Mouse (Mus musculus) right cerebral cortex, postnatal 25 days (tissue): Measurements from ENCODE around the gene Inpp5a.

ENCODE experiments used
- DNase-seq: peaks from one replicate; pipeline ENCODE4 v3.0.0; 2022

The Inpp5a gene

DNA sequence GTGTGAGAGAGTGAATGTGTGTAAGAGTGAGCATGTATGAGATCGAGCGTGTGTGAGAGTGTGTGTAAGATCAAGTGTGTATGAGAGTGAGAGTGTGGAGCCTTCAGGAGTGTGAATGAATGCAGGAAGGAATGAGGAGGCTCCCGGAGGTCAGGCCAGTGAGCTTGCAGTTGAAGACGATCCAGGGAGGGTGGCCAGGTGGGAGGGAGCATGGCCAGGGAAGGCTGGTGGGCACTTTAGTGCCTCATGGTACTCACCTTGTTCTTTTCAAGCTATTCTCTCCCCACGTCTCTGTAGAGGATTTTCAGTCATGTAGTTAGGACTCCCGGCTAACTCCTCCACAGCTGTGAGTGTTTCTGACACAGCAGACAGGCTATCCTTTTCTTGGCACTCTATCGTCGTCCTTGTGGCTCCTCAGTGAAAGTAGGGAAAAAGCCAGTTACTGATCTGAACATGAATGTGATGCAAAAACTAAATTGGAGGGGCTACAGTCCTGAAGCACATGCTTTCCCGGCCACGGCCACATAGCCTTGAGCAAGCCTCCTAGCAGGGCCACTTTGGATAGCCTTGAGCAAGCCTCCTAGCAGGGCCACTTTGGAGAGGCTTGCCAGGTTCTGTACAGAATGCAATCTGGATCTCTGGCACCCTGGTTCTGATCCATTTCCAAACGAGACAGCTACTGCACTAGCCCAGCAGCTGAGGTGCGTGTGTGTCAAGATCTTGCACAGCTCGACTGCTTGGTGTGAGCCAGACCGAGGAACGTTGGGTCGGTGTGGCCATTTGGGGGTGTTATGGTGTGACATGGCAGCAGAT lies 61.5 kb downstream of the Inpp5a start:
- no peak for DNase-seq

DNA sequence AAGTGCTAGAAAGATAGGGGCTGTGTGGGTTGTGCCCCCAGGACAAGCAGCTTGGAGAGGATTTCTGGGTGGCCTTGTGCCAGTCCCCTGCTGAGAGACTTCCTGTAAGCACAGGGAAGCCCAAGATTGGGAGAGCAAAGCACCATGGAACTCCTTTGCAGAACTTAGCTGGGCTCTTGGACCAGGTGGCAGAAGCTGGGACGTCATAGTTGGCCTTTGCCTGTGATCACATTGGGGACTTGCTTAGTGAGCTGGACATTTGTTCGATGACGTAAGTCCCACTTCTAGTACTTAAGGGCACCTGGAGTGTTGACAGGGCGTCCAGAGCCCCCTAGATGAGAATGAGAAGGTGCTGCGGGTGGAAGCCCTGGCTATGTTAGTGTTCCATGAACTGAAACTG lies 62.8 kb downstream of the Inpp5a start:
- DNase-seq: no peak

DNA sequence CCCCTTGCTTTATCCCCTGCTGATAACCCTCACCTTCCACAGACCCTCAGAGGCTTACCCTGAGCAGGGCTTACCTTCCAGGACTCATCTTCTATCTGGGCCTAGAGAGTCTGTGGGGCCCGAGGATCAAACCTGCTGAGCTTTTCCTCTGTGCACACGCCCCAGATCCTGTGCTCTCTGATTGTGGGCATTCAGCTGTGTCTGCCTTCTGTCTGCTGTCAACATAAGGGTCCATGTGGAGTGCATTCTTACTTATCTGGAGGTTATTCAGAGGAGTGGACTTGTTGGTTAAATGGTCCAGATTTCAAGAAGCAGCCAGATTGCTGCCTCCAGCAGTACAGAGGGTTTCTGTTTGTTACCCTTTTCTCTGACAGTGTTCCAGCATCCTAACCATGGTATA lies 63.3 kb downstream of the Inpp5a start:
- no peak for DNase-seq

DNA sequence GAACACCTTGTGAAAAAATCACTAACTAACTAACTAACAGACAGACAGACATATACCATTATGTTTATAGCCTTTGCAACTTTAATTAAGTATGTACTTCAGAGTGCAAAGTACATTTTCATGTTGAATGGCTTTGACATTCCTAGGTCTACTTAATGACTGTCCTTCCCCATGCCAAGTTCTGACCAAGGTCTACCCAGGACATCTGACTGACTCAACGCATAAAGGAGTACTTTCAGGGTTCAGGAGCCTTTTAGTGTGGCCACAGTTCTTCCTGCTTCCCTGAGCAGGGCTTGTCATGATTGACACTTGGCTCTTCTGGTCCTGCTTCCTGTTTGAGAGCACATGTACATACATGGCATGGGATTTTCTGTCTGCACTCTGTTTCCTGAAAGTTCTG lies 64.3 kb downstream of the Inpp5a start:
- DNase-seq: no peak

DNA sequence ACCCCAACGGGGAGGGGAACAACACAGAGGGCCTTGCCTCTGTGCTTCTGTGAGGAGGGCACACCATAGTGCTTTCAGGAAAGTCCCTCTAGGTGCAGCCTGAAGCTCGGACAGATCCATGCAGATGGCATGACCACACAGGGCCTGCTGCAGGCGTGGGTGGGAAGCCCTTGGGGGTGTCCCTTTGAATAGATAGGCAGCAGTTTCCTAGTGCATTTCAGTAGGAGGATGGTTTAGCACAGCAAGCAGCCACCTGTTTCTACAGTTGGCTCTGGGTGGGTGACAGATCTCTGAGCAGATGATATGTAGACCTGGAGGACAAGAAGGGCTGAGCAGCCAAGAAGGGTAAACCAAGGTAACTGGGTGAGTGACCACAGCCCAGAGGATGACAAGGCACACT lies 65.4 kb downstream of the Inpp5a start:
- DNase-seq: no peak

DNA sequence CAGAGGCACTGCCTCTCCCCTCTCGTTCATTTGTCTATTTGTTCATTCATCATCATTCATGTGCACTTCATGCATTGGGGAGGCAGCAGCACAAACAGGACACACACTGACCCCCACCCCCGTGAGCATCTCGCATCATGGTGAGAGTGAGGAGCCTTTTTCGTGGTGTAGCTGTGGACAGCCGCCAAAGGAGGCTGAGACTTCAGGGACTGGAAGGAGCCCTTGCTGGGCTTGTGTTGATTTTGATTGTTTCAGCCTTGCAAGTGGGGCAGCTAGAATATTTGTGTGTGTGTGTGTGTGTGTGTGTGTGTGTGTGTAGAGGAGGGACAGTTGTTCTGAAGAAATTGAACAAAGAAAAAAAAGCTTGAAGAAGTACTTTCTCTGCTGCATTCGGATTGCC lies 67.8 kb downstream of the Inpp5a start:
- no peak for DNase-seq

DNA sequence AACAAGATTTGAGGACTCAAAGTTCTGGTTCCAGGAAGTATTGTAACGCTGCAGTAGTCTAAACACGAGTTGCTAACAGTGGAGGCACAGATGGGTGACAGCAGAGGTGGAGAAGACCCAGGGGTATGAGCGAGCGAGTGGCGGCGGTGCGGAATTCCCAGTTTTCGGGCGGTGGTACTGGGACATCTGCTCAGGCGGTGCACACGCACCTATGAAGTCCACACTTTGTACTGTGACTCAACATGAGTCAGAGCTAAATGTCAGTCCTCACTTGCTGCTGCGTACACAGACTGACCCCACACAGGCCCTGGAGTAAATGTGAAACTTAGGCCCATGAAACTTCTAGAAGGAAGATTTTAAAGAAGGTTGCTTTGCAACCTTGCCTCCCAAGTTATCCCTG lies 72.4 kb downstream of the Inpp5a start:
- no peak for DNase-seq

DNA sequence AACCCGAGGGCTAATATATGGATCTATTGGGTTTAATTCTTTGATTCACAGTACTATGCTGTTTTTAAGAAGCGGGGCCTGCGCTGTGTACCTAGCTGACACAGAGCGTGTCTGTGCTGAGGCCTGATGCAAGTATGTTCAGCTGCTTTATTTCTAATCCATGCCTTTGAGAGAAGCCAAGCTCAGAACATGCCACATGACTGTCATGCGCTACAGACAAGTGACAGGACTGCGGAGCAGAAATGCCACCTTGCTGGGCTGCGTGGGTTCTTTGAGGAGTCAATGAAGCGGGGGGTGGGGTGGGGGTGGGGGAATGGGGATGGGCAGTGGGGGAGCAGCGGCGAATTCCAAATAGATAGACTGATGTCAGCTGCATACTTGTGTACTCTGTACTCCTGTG lies 73.2 kb downstream of the Inpp5a start:
- no peak for DNase-seq

DNA sequence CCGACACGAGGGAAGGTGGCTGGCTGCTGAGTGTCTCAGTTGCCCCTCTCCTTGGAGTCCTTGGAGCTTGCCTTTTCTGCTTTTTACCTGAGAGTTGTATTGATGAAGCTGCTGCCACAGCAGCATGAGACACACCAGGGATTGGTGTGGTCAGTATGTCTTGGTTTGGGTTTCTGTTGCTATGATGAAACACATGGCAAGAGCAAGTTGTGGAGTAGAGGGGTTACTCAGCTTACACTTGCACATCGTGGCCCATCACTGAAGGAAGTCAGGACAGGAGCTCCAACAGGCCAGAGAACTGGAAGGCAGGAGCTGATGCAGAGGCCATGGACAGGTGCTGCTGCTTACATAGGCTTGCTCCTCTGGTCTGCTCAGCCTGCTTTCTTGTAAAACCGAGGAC lies 76.6 kb downstream of the Inpp5a start:
- no peak for DNase-seq

DNA sequence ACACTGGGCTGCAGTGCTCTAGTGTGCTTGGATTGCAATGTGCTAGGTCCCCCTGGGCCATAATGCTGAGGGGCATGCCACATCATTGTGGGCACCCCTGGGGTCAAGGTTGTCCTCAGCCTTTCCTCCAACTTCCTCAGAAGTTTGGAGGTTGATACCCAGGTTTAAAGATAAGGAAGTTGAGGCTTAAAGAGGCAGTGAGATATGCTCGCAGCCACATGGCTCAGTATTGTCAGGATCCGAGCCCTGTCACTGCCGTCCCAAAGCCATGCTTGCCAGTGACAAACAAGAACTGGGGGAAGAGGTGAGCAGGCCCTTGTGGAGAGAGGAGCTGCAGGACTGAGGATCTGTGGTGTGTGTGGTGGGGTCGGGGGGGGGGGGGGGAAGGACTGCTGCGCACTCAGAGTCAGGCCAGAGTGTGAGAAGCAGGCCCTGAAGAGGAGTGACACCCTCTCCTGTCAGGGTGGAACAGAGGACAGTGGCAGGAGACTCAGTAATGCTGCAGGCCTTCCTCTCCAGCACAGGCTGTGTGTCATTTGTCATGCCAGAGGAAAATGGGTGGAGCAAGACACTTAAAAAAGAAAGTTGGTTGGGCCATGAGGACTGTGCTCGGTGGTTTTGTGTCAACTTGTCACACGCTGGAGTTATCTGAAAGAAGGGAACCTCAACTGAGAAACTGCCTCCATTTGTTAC lies 77.7 kb downstream of the Inpp5a start:
- DNase-seq: no peak

DNA sequence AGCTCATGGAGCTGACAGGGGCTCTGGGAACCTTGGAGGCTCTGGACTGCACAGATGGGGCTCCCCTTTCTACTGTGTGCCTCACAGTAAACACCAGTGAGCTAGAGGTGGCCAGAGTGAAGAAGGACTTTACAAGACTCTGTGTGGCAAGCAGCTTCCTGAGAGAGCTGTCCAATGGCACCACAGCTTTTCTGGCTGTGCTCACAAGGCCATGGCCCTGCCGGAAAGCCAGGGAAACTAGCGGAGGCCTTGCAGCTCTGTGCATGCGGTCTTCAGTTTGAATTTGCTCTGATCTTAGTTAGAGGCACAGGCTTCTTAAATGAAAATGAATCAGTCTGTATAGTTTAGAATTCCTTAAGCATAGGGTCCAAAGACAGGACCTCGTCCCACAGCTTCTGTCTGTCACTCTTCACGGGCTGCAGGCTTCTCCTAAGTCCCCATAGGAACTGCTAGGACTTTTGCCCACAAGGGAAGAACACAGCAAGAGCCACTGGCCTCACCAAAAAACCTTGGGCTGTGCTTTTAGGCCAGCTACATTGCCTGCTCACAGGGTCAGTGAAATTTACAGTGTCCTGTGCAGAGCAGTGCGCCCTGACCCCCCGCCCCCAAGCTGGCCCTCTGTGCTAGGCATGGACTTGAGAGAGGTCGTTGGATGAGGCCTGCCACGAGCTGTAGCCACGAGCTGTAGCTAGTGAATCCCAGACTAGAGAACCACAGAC lies 78.4 kb downstream of the Inpp5a start:
- no peak for DNase-seq

DNA sequence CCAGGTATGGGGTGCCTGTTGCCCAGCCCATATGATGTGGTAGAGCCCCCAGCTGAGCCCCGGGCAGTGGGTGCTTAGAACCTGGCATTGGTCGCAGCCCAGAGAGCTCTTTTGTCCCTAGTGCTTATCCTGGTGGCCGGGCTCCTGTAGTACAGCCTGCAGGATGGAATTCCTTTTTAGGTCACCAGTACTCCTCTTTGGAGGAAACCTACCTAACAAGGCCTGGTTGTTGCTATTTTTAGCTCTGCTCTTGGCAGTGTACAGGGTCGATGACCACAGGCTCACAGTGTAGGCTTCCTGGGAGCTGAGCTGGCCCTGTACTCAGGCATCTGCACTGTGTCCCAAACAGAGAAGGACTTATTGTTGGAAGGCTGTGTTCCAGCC lies 79.0 kb downstream of the Inpp5a start:
- no peak for DNase-seq

DNA sequence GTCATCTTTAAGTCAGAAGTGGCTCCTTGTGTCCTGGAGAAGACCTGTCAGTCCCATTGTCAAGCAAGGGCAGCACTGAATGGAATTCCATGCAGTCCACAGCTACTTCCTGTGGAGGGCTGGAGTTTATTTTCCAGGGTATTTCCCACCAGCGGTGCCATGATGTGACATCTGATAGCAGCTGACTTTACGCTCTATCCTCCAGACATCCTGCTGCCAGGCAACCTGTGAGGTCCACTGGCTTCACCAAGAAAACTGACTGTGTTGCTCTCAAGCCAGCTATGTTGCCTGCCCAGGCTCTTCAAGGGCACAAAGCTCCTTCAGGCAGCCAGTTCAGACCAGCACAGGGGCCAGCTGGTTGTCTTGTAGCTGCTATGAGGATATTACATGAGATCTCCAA lies 79.5 kb downstream of the Inpp5a start:
- DNase-seq: no peak

DNA sequence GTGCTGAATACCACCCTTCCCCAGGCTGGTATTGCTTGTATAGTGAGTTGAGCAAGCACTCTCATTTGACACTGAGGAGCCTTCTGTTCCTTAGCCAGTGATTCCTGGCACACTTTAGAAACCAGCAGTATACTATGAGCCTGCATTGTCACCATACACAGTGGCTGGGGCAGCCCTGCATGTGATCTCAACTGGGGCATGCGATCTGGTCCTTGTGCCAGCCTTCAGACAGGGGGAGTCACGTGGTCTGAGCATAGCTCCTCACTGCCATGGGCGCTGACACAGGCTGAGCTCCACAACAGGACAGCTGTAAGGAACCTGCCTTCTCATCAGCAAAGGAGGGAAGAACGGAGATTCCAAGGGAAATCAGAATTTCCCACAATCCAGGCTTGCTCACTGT lies 80.5 kb downstream of the Inpp5a start:
- DNase-seq: no peak

DNA sequence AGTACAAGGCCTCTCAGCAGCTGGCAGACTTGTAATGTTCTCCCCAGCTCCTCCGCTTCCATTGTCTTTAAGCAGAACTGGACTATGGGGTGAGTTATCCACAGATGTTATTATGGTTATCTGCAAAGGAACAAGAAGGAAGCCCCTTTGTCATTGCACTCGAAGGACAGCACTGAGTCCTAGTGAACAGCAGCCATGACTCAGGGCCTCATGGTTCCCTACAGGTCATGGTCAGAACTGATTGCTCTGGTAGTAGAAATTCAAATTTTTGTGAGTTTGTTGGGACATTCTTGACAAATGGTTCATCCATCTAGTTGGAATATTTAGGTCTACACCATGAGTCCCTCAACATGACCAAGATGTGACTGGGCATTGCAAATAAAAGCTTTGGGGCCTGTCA lies 81.6 kb downstream of the Inpp5a start:
- DNase-seq: no peak

DNA sequence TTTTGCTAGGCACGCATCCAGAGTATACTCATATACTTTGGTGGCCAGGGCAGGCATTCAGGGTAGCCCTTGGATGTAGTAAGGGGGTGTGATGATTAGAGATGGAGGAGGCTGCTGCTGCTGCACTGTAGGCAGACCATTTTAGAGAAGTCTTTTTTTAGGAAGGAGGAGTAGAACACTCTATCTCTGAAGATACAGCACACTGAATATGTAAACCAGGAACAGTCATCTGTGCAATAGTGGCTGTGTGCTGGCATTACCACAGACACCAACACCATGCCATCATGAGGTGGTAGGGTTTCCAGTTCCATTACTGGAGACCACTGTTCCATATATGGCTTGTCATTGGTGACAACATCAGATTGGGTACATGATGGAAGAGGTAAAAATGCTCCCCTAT lies 83.1 kb downstream of the Inpp5a start:
- no peak for DNase-seq

DNA sequence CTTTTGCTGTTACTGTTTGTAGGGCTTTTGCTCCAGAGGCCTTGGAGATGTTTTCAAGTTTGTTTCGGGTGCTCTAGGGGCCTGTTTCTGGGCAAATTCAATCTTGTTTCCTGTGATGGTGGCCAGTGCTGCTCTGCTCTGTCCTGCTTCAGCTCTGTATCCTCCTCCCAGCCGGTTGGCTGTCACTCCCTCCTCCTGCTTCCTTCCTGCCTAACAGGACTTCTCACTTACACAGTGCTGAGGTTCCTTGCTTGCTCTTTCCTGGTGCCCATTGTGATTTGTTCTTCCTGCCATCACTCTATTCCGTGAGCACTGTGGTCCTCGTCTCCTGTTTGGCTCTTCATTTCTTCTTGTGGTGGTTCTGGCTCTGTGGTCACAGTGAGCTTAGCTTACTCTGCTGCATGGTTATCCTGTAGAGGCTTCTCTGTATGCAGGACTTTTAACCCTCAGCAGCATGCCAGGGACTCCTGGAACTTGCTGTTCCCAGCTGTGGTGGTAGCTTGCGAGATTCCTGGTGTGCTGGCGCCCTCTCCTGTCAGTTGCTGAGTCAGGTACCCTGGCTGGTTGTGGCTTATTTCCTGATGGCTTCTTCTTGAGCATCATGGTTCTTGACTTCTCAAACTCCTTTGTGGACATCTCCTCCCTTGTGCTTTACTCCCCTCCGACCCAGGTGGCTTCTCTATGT lies 84.1 kb downstream of the Inpp5a start:
- DNase-seq: peak; percentile 70

DNA sequence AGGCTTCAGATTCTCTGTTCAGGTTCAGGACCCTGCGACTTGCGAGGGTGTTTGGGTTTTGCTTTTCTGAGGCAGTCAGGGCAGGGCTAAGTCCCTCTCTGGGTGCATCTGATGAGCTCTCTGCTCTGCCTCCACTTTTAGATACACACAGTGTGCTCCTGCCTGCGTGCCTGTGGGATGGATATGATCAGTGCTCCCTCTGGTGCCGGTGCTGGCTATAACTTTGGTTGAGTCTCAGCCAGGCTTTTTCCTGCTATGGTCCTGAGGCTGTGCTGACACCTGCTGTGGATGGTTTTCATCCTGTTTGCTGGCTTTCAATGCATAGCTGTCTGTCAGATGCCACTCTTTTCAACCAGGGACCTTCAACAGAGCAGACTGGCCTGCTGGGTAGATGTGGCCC lies 87.0 kb downstream of the Inpp5a start:
- no peak for DNase-seq

DNA sequence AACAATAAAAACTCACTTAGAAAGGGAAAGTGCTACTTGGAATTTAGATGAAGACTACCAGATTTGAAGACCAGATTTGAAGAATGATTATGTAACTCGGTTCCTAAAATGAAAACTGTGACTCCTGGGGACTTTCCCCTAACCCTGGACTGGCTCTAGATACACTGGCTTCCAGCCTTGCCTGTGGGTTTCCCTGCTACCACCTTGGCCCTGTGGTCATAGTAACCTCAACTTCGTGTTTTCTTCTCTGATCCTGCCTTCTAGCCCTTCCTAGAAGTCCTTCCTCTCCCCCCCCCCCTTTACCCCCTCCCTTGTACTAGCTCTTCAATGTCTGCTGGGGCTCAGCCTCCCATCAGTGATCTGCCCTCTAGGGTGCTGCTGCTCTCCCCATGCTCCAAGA lies 87.8 kb downstream of the Inpp5a start:
- no peak for DNase-seq

DNA sequence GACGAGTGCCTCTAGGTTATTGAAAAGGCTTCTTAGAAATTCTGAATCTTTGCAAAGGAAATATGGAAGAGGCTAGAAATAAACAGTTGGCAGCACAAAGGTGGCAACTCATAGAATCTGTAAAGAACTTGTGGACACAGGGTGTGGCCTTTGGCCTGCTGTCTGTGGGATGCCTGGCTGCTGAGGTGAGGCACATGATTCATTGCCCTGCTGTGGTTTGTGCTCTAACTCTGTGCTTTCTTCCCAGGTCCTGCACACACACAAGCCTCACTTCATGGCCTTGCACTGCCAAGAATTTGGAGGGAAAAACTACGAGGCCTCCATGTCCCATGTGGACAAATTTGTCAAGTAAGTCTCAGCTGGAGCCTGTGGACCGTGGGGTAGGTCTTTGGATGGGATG lies 88.8 kb downstream of the Inpp5a start:
- no peak for DNase-seq

DNA sequence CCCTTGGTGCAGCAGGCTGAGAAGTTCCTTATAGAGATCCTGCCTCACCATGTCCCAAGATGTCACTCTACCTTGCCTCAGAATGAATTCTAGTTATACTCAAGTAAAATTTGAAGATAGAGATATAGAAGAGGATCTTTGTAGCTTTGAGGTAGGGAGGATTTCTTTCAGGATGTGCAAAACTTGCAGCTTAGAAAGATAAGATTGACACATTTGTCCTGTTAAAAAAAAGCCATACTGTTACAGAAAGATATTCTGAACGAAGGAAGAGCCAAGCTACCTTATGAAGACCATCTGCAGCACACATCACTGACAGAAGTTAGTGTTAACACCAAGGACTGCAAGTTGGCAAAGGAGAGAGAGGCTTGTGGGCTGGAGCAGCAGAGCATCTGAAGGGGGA lies 90.2 kb downstream of the Inpp5a start:
- no peak for DNase-seq

DNA sequence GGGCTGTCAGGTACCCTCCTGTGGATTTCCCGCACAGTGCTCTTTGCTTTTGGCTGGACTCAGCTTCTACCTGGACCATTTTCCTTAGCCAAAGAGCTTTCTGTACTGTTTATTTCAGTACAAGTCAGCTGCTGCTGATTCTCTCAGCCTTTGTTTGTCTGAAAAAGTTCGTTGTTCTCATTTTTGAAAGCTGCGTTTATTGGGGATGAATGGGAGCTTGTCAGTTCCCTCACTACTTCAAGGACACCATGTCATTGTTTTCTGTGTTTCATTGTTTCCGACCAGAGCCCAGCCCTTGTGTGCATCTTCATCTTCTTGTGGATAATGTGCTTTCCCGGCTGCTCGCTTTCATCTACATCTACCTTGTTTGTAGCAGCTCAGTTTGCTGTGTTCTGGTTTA lies 90.7 kb downstream of the Inpp5a start:
- no peak for DNase-seq

DNA sequence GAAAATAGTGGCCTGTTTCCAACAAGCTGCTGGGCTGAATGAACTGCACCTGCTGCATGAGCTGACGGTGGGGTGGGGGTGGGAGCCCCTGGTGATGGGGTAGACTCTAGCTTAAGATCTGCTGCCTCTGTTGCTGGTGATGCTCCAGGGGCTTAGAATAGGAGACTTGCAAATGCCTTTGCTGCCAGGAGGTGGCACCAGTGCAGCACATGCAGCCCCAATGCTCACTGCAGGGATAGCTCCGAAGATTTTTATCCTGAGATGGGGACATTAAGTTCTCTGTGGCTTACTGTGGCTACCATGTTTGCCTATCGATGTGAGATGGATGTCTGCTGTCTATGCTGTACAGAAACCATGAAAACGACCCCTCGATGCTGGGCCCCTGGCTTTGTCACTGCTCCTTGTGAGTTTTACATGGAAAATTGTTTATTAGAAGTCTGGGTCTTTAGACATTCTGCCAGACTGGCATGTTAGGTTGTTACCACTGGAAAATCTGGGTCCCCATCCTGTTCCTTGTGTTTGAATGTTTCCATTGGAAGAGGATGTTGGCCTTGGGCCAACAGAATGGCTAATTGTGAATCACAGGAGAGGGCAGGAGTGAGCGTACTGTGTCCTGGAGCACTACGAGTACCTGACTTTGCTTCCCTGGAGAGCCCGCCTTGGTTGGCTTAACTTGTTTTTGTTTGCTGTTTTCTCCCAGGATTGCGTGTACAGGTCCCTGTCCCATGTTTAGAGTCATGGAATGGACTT lies 95.5 kb downstream of the Inpp5a start:
- peak; percentile 60 for DNase-seq
